Mouse (Mus musculus) liver, postnatal 0 days (tissue): ENCODE measurements around the gene Ppp2ca. TPM values are rescaled to one million over a fixed set of nuclear protein-coding genes. Genes with fewer than 3 reads are reported as not detected.
A peak's percentile ranks its signal among the peaks of the same experiment; 100 is the strongest.

ENCODE experiments used
- ATAC-seq: fragments of 200-750 bp; cut with Nextera tagmentation; 2 replicates; pipeline ENCODE4 v1.8.0; 2017; ENCODE audit warnings: mild to moderate bottlenecking, moderate library complexity
- DNase-seq: peaks from one replicate; pipeline ENCODE4 v3.0.0-alpha.2; 2016
- H3K27ac ChIP-seq: fragments of 300-500 bp; sonication (generic); 2 replicates; pipeline ENCODE4 v1.5.1; 2014; ENCODE audit warnings: antibody characterized with exemption, moderate library complexity, mild to moderate bottlenecking, low read depth
- H3K27me3 ChIP-seq: fragments of 300-500 bp; sonication (generic); 2 replicates; pipeline ENCODE4 v1.6.1; 2014; ENCODE audit warnings: low read length, control low read depth, mixed read lengths; ENCODE audit not compliant: insufficient read depth
- H3K36me3 ChIP-seq: fragments of 300-500 bp; sonication (generic); replicated peaks from 2 replicates; pipeline ENCODE4 v1.6.1; 2014; ENCODE audit warnings: mild to moderate bottlenecking, control low read depth, low read length, moderate library complexity, mixed read lengths; ENCODE audit not compliant: insufficient read depth
- H3K4me1 ChIP-seq: fragments of 300-500 bp; sonication (generic); 2 replicates; pipeline ENCODE4 v1.6.1; 2014; ENCODE audit warnings: antibody characterized with exemption, mild to moderate bottlenecking, control low read depth; ENCODE audit not compliant: insufficient read depth
- H3K4me2 ChIP-seq: fragments of 300-500 bp; sonication (generic); 2 replicates; pipeline ENCODE4 v1.6.1; 2014; ENCODE audit warnings: low read depth, mild to moderate bottlenecking, low read length, moderate library complexity, mixed read lengths
- H3K4me3 ChIP-seq: fragments of 300-500 bp; sonication (generic); 2 replicates; pipeline ENCODE4 v1.5.1; 2014; ENCODE audit warnings: low read depth, low read length
- H3K9ac ChIP-seq: fragments of 300-500 bp; sonication (generic); replicated peaks from 2 replicates; pipeline ENCODE4 v1.6.1; 2014; ENCODE audit warnings: mild to moderate bottlenecking, moderate library complexity
- H3K9me3 ChIP-seq: fragments of 300-500 bp; sonication (generic); 2 replicates; pipeline ENCODE4 v1.6.1; 2016; ENCODE audit warnings: mild to moderate bottlenecking, control low read depth, low read length, mixed read lengths
- CTCF ChIP-seq: sonication (generic); IDR thresholded peaks from 2 replicates; pipeline ENCODE4 v1.5.1; 2016; ENCODE audit warnings: antibody characterized with exemption, low read depth
- EP300 ChIP-seq: IDR thresholded peaks from 2 replicates; pipeline ENCODE4 v1.6.1; 2016; ENCODE audit warnings: antibody characterized with exemption, low read depth, mild to moderate bottlenecking
- WGBS: fragments of 180-500 bp; shearing (Covaris S2); extraction: QIAGEN DNeasy Blood & Tissue Kit; methylation state at CpG from one replicate; pipeline ENCODE4 v1.1.7; 2014; ENCODE audit not compliant: insufficient replicate concordance; 5-methylcytosine and 5-hydroxymethylcytosine counted together
- polyA plus RNA-seq: library from polyadenylated mRNA; unstranded; fragments of >200 nt; fragmentation: Nextera tagmentation; extraction: Ambion mirVana; gene quantifications from 2 replicates; pipeline ENCODE4 v1.2.1, GENCODE M21; 2015

Ppp2ca gene
- 23.2 and 24.3 TPM in 2 replicates for polyA plus RNA-seq

GRCm38 (mm10) chr11:52098398-52098946 lies at the start of gene Ppp2ca:
TSS of gene Ppp2ca (plus strand) at chr11:52098681.
- H3K9me3 ChIP-seq: no peaks in the 10 kb centered on the region
- peak within 1 kb of the TSS; percentile 87 for H3K4me2 ChIP-seq
- 0 out of 2 replicates have a peak, but pooled peaks cover 2% of the 10 kb centered on the region for H3K36me3 ChIP-seq
- H3K4me1 ChIP-seq: peaks cover 40% of the 10 kb centered on the region
- TF ChIP-seq EP300 (no peak; the same call in 1 of the 2 replicates), CTCF (no peak)
- H3K4me3 ChIP-seq: peak within 1 kb of the TSS; percentile 81
- ATAC-seq: peak; percentile 94
- under 1% methylated on average over 47 of the region's 53 CpGs for WGBS
- peak within 1 kb of the TSS; percentile 99 for H3K9ac ChIP-seq
- no peaks in the 10 kb centered on the region for H3K27me3 ChIP-seq
- peak; percentile 98 for DNase-seq
- peak within 1 kb of the TSS; percentile 100 for H3K27ac ChIP-seq

GRCm38 (mm10) chr11:52053371-52053770 lies 45.1 kb upstream of the Ppp2ca start:
- DNase-seq (no peak), ATAC-seq (no peak)
- no peak overlapping the region for H3K4me2 ChIP-seq
- H3K4me3 ChIP-seq: no peak overlapping the region
- H3K9me3 ChIP-seq: no peaks in the 10 kb centered on the region
- no peak overlapping the region for H3K27ac ChIP-seq
- no peaks in the 10 kb centered on the region for H3K27me3 ChIP-seq
- H3K9ac ChIP-seq: no peak overlapping the region
- no peak for TF ChIP-seq EP300
- no peak for TF ChIP-seq CTCF
- WGBS: 71% methylated on average over 6 of the region's 6 CpGs
- no peaks in the 10 kb centered on the region for H3K4me1 ChIP-seq
- no peaks in the 10 kb centered on the region for H3K36me3 ChIP-seq

- Histone ChIP-seq H3K9me3 (no peaks in the 10 kb centered on the region), H3K4me2 (no peak overlapping the region), H3K4me1 (no peaks in the 10 kb centered on the region), H3K27me3 (no peaks in the 10 kb centered on the region), H3K4me3 (no peak overlapping the region), H3K27ac (no peak overlapping the region), H3K36me3 (no peaks in the 10 kb centered on the region), H3K9ac (no peak overlapping the region)
- TF ChIP-seq EP300 (no peak), CTCF (no peak)
- 79% methylated on average over 3 of the region's 3 CpGs for whole genome bisulfite sequencing
- ATAC-seq: no peak
- DNase-seq: no peak
These were observed 43.8 kb upstream of the Ppp2ca start for GRCm38 (mm10) chr11:52054728-52055127.

GRCm38 (mm10) chr11:52056198-52056597 lies 42.3 kb upstream of the Ppp2ca start:
- Histone ChIP-seq H3K9ac (no peak overlapping the region), H3K4me1 (no peaks in the 10 kb centered on the region), H3K27ac (no peak overlapping the region), H3K4me2 (no peak overlapping the region), H3K9me3 (no peaks in the 10 kb centered on the region), H3K36me3 (no peaks in the 10 kb centered on the region), H3K4me3 (no peak overlapping the region), H3K27me3 (no peaks in the 10 kb centered on the region)
- 51% methylated on average over 5 of the region's 5 CpGs for WGBS
- no peak for DNase-seq
- no peak for TF ChIP-seq EP300
- no peak for TF ChIP-seq CTCF
- no peak for ATAC-seq

GRCm38 (mm10) chr11:52059001-52059400 lies 39.5 kb upstream of the Ppp2ca start:
- Histone ChIP-seq H3K4me3 (no peak overlapping the region), H3K27ac (no peak overlapping the region), H3K9me3 (no peaks in the 10 kb centered on the region), H3K36me3 (no peaks in the 10 kb centered on the region), H3K4me1 (no peaks in the 10 kb centered on the region), H3K4me2 (no peak overlapping the region), H3K9ac (no peak overlapping the region), H3K27me3 (no peaks in the 10 kb centered on the region)
- ATAC-seq: no peak
- TF ChIP-seq CTCF: no peak
- no peak for TF ChIP-seq EP300
- DNase-seq: no peak
- 67% methylated on average over 5 of the region's 5 CpGs for WGBS

GRCm38 (mm10) chr11:52060315-52060714 lies 38.2 kb upstream of the Ppp2ca start:
- ATAC-seq (no peak), DNase-seq (no peak)
- Histone ChIP-seq H3K27me3 (no peaks in the 10 kb centered on the region), H3K4me2 (no peak overlapping the region), H3K36me3 (no peaks in the 10 kb centered on the region), H3K9ac (no peak overlapping the region), H3K4me1 (no peaks in the 10 kb centered on the region), H3K27ac (no peak overlapping the region), H3K4me3 (no peak overlapping the region), H3K9me3 (no peaks in the 10 kb centered on the region)
- TF ChIP-seq CTCF (no peak), EP300 (no peak)
- WGBS: 72% methylated on average over 4 of the region's 4 CpGs
